Mouse (Mus musculus): ENCODE measurements around the gene Pfkp. TPM values are rescaled to one million over a fixed set of nuclear protein-coding genes. Genes with fewer than 3 reads are reported as not detected.

The Pfkp gene
- polyA plus RNA-seq, 1 experiment from 2014 or later, result 501 TPM

GRCm38 (mm10) chr13:6639507-6640030 lies 9.0 kb downstream of the Pfkp start:
- no peak for ATAC-seq
- Histone ChIP-seq H3K4me1 (ENCODE audit: control insufficient read depth, insufficient read depth, low read length) (0 out of 2 replicates have a peak, but pooled peaks cover 2% of the 10 kb centered on the region), H3K9ac (ENCODE audit: low read depth, low read length) (no peak overlapping the region), H3K4me3 (ENCODE audit: low read depth, low read length) (no peak overlapping the region), H3K27me3 (ENCODE audit: control insufficient read depth, insufficient read depth, low read depth, low read length) (no peaks in the 10 kb centered on the region), H3K36me3 (ENCODE audit: control insufficient read depth, insufficient read depth, low read length) (no peaks in the 10 kb centered on the region), H3K4me2 (ENCODE audit: low read length) (no peak overlapping the region), H3K27ac (ENCODE audit: low read length) (no peak overlapping the region), H3K9me3 (replicated peaks; ENCODE audit: control insufficient read depth, low read length, poor library complexity, severe bottlenecking) (no peaks in the 10 kb centered on the region)
- WGBS, result 84% methylated on average over 5 of the region's 5 CpGs

DNA sequence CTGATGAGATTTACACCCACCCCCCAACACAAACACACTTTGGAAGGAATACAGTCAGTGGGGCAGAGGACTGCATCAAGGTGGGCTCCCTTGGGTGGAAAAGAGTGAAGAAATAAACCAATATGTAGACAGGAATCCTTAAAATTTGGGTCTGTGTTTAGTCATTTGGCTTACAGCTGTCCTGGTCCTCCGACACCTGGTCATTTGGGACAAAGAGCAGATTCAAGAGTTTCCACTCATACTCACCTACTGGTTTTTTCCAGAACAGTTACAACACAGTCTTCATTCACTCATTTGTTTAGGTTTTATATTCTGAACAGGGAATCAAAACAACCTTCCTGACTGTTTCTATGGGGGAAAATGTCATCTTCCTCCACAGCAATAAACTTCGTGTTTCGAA lies 9.6 kb downstream of the Pfkp start:
- no peaks in the 10 kb centered on the region for H3K27me3 ChIP-seq (ENCODE audit: control insufficient read depth, insufficient read depth, low read depth, low read length)
- H3K36me3 ChIP-seq (ENCODE audit: control insufficient read depth, insufficient read depth, low read length), result no peaks in the 10 kb centered on the region
- WGBS, result 90% methylated on average over 3 of the region's 3 CpGs
- ATAC-seq, result no peak
- H3K4me3 ChIP-seq (ENCODE audit: low read depth, low read length), result no peak overlapping the region
- no peak overlapping the region for H3K4me2 ChIP-seq (ENCODE audit: low read length)
- no peak overlapping the region for H3K9ac ChIP-seq (ENCODE audit: low read depth, low read length)
- no peaks in the 10 kb centered on the region for H3K9me3 ChIP-seq (replicated peaks; ENCODE audit: control insufficient read depth, low read length, poor library complexity, severe bottlenecking)
- no peaks in the 10 kb centered on the region for H3K4me1 ChIP-seq (ENCODE audit: control insufficient read depth, insufficient read depth, low read length)
- H3K27ac ChIP-seq (ENCODE audit: low read length), result no peak overlapping the region

DNA sequence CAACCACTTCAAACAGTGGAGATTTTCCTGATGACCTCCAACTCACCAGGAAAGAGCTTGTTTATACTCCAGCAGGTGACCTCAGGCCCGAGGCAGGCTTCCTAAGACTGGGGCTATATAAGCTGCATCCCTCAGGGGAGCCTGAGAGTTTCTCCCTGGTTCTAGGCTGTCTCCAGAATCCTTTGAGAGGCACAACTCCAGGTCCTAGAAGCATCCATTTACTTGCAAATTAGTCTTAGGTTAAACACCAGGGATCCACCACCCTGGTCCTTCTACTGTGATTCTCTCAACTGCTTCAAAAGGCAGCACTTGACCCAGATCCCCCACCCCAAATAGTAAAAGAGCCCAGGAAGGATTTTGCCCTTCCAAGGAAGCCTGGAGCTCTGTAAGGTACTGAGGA lies 10.2 kb downstream of the Pfkp start:
- 55% methylated on average over 1 of the region's 1 CpGs for WGBS
- no peak overlapping the region for H3K4me3 ChIP-seq (ENCODE audit: low read depth, low read length)
- H3K27me3 ChIP-seq (ENCODE audit: control insufficient read depth, insufficient read depth, low read depth, low read length), result no peaks in the 10 kb centered on the region
- H3K4me1 ChIP-seq (ENCODE audit: control insufficient read depth, insufficient read depth, low read length), result no peaks in the 10 kb centered on the region
- no peaks in the 10 kb centered on the region for H3K9me3 ChIP-seq (replicated peaks; ENCODE audit: control insufficient read depth, low read length, poor library complexity, severe bottlenecking)
- ATAC-seq, result no peak
- no peak overlapping the region for H3K4me2 ChIP-seq (ENCODE audit: low read length)
- no peaks in the 10 kb centered on the region for H3K36me3 ChIP-seq (ENCODE audit: control insufficient read depth, insufficient read depth, low read length)
- no peak overlapping the region for H3K9ac ChIP-seq (ENCODE audit: low read depth, low read length)
- no peak overlapping the region for H3K27ac ChIP-seq (ENCODE audit: low read length)

DNA sequence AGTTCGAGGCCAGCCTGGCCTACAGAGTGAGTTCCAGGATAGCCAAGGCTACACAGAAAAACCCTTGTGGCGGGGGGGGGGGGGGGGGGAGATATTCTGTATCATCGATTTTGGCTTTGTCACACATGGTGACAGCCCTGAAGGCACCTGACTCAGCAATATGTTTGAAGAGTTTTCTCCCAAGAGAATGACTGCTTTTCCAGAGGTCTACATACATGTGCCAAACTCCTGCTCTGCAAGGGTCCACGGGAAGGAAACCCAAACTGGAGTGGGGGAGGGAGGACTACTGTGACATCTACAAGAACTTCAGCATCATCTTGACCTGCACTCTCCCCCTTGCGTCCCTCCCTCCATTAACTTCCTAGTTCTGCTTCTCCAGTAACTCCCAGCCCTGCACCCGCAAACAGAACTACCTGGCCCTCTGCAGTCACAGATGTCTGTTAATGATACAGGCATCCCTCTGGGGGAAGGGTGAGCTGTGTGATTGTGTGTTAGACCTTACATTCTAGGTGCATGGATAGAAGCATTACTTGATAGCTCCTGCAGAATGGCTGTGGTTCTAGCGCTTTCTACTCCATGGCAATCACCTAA lies 10.9 kb downstream of the Pfkp start:
- Histone ChIP-seq H3K36me3 (ENCODE audit: control insufficient read depth, insufficient read depth, low read length) (no peaks in the 10 kb centered on the region), H3K4me1 (ENCODE audit: control insufficient read depth, insufficient read depth, low read length) (no peaks in the 10 kb centered on the region), H3K27ac (ENCODE audit: low read length) (no peak overlapping the region), H3K4me3 (ENCODE audit: low read depth, low read length) (no peak overlapping the region), H3K9ac (ENCODE audit: low read depth, low read length) (no peak overlapping the region), H3K4me2 (ENCODE audit: low read length) (no peak overlapping the region), H3K9me3 (replicated peaks; ENCODE audit: control insufficient read depth, low read length, poor library complexity, severe bottlenecking) (no peaks in the 10 kb centered on the region), H3K27me3 (ENCODE audit: control insufficient read depth, insufficient read depth, low read depth, low read length) (no peaks in the 10 kb centered on the region)
- ATAC-seq, result no peak
- 92% methylated on average over 6 of the region's 7 CpGs for WGBS

GRCm38 (mm10) chr13:6636976-6637375 lies 11.6 kb downstream of the Pfkp start:
- no peaks in the 10 kb centered on the region for H3K4me1 ChIP-seq (ENCODE audit: control insufficient read depth, insufficient read depth, low read length)
- ATAC-seq, result no peak
- no peaks in the 10 kb centered on the region for H3K9me3 ChIP-seq (replicated peaks; ENCODE audit: control insufficient read depth, low read length, poor library complexity, severe bottlenecking)
- H3K9ac ChIP-seq (ENCODE audit: low read depth, low read length), result no peak overlapping the region
- H3K4me2 ChIP-seq (ENCODE audit: low read length), result no peak overlapping the region
- 83% methylated on average over 4 of the region's 4 CpGs for WGBS
- H3K36me3 ChIP-seq (ENCODE audit: control insufficient read depth, insufficient read depth, low read length), result no peaks in the 10 kb centered on the region
- no peak overlapping the region for H3K4me3 ChIP-seq (ENCODE audit: low read depth, low read length)
- no peak overlapping the region for H3K27ac ChIP-seq (ENCODE audit: low read length)
- H3K27me3 ChIP-seq (ENCODE audit: control insufficient read depth, insufficient read depth, low read depth, low read length), result no peaks in the 10 kb centered on the region

DNA sequence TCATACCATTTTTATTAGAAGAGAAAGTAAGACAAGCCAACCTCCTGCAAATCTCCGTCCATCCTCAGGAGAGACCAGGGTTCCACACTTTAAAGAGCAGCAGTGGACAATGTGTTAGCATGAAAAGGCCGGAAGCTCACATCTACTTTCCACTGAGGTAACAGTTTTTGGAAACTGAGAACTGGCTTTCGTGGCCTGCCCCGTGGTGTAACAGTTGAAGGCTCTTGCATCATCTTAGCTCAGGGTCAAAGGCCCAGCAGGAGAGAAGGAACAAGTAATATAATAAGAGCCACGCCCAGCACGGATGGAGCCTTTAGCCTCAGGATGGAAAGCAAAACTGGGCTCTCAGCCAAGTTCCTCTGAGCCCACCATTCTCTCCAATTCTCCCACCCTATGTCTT lies 12.1 kb downstream of the Pfkp start:
- H3K36me3 ChIP-seq (ENCODE audit: control insufficient read depth, insufficient read depth, low read length), result no peaks in the 10 kb centered on the region
- H3K9ac ChIP-seq (ENCODE audit: low read depth, low read length), result no peak overlapping the region
- H3K4me2 ChIP-seq (ENCODE audit: low read length), result no peak overlapping the region
- H3K27ac ChIP-seq (ENCODE audit: low read length), result no peak overlapping the region
- no peak overlapping the region for H3K4me3 ChIP-seq (ENCODE audit: low read depth, low read length)
- 69% methylated on average over 6 of the region's 6 CpGs for WGBS
- no peak for ATAC-seq
- H3K4me1 ChIP-seq (ENCODE audit: control insufficient read depth, insufficient read depth, low read length), result no peaks in the 10 kb centered on the region
- no peaks in the 10 kb centered on the region for H3K27me3 ChIP-seq (ENCODE audit: control insufficient read depth, insufficient read depth, low read depth, low read length)
- H3K9me3 ChIP-seq (replicated peaks; ENCODE audit: control insufficient read depth, low read length, poor library complexity, severe bottlenecking), result no peaks in the 10 kb centered on the region

DNA sequence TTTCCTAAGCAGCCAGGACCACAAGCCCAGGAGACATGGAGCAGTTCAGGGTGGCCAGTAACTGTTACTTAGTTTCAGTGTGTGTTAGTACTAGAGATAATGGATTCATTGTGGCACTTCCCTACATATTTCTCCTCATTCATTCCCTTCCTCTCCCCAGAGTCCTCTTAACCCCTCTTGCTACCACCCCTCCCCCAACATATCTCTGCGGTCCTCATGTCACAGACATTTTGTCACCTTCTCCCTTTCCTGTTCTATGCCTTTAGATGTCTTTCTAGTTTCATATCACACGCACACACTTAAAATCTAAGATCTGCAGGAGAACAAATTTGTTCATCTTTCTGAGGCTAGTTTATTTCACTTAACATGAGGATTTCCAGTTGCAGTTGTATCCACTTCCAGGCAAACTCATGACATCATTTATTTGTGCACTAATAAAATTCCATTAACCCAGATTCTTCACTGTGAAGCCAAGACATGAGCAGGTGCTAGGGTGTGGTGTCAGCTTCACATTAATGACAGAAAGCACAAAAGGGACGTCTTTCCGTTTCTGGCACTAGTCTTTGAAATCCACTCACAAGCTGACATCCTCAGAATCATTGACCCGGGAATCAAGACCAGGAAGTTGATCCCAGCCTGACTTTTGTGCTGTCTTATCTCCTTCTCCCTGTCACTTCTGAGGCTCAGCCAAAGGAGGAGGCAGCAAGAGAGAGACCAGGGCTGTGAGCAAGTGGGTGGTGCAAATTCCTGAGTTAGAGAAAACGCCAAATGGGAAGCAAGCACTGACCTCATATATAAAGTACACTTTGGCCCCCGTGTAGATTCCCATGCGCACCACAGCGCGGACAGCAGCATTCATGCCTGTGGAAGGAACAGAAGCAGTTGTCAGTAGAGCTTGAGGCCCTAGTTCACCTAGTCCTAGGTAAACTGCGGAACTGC lies 13.2 kb downstream of the Pfkp start:
- 77% methylated on average over 11 of the region's 11 CpGs for WGBS
- no peaks in the 10 kb centered on the region for H3K36me3 ChIP-seq (ENCODE audit: control insufficient read depth, insufficient read depth, low read length)
- H3K4me1 ChIP-seq (ENCODE audit: control insufficient read depth, insufficient read depth, low read length), result no peaks in the 10 kb centered on the region
- no peak for ATAC-seq
- H3K4me3 ChIP-seq (ENCODE audit: low read depth, low read length), result no peak overlapping the region
- no peak overlapping the region for H3K4me2 ChIP-seq (ENCODE audit: low read length)
- H3K9me3 ChIP-seq (replicated peaks; ENCODE audit: control insufficient read depth, low read length, poor library complexity, severe bottlenecking), result no peaks in the 10 kb centered on the region
- no peak overlapping the region for H3K9ac ChIP-seq (ENCODE audit: low read depth, low read length)
- no peak overlapping the region for H3K27ac ChIP-seq (ENCODE audit: low read length)
- no peaks in the 10 kb centered on the region for H3K27me3 ChIP-seq (ENCODE audit: control insufficient read depth, insufficient read depth, low read depth, low read length)

DNA sequence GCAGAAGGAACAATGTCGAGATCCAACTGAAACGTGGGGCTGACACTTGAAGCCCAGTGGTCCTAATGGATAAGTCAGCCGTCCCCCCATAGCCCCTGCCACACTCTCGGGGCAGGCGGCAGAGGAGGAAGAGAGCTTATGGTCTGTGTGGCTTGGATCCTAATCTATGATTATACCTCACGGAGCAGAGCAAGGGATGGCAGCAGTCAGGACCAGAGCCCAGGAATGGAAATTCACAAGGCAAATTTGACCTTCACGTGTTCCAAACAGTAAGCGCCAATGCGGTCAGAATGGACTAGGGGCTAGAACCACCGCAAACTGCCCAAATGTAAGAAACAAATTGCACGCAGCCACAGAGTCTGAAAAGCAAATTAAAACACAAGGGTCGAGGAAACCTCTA lies 14.5 kb downstream of the Pfkp start:
- H3K4me1 ChIP-seq (ENCODE audit: control insufficient read depth, insufficient read depth, low read length), result no peaks in the 10 kb centered on the region
- H3K27ac ChIP-seq (ENCODE audit: low read length), result no peak overlapping the region
- WGBS, result 86% methylated on average over 12 of the region's 12 CpGs
- no peaks in the 10 kb centered on the region for H3K36me3 ChIP-seq (ENCODE audit: control insufficient read depth, insufficient read depth, low read length)
- H3K9ac ChIP-seq (ENCODE audit: low read depth, low read length), result no peak overlapping the region
- H3K27me3 ChIP-seq (ENCODE audit: control insufficient read depth, insufficient read depth, low read depth, low read length), result no peaks in the 10 kb centered on the region
- H3K9me3 ChIP-seq (replicated peaks; ENCODE audit: control insufficient read depth, low read length, poor library complexity, severe bottlenecking), result no peaks in the 10 kb centered on the region
- no peak overlapping the region for H3K4me2 ChIP-seq (ENCODE audit: low read length)
- no peak for ATAC-seq
- no peak overlapping the region for H3K4me3 ChIP-seq (ENCODE audit: low read depth, low read length)

DNA sequence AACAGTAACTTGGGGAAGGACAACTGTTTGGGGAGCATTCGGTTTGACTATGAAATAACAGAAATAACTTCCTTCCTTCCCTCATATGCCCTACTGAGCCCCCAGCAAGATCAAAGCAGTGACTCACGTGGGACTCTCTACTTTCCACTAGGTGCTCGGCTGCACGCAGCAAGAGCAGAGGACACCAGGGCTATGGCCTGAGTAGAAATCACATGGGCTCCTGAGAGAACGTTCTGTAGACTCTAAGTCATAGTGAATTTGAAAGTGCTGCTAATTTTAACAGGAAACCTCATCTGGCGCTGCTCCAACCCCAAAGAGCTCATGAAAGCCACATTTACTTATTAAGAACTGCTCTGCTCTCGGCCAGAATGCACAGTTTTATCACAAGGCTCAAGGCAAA lies 15.1 kb downstream of the Pfkp start:
- no peak overlapping the region for H3K9ac ChIP-seq (ENCODE audit: low read depth, low read length)
- WGBS, result 77% methylated on average over 7 of the region's 7 CpGs
- H3K27me3 ChIP-seq (ENCODE audit: control insufficient read depth, insufficient read depth, low read depth, low read length), result no peaks in the 10 kb centered on the region
- H3K36me3 ChIP-seq (ENCODE audit: control insufficient read depth, insufficient read depth, low read length), result no peaks in the 10 kb centered on the region
- no peak for ATAC-seq
- H3K27ac ChIP-seq (ENCODE audit: low read length), result no peak overlapping the region
- H3K4me3 ChIP-seq (ENCODE audit: low read depth, low read length), result no peak overlapping the region
- no peaks in the 10 kb centered on the region for H3K4me1 ChIP-seq (ENCODE audit: control insufficient read depth, insufficient read depth, low read length)
- H3K9me3 ChIP-seq (replicated peaks; ENCODE audit: control insufficient read depth, low read length, poor library complexity, severe bottlenecking), result no peaks in the 10 kb centered on the region
- H3K4me2 ChIP-seq (ENCODE audit: low read length), result no peak overlapping the region
